Mouse (Mus musculus): ENCODE results near the gene Ubn1.
A peak's percentile ranks its signal among the peaks of the same experiment; 100 is the strongest.

The Ubn1 gene

DNA sequence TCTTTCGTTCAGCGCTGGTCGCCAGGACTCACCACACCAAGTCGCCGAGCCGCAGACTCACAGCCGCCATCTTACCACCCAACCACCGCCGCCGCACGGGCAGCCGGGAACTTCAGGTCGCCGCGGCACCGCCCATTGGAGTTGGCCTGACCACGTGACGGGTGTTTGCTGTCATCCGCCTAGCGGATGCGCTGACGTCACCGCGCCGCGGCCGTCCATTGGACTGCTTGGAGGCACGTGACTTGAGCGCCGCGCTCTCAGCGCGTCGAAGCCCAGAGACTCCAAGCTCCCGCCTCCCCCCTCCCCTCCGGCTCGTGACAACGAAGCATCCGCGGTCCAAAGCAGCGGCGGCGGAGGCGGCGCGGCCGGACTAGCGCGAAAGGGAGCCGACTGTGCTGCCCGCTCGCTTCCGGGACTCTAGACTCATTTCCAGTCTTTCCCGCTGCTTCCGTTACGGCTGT, at the start of gene Ubn1, which contains the start of gene Glyr1:
Ubn1 (plus strand) TSS at position 284 of the 461 bp plus-strand sequence.
Glyr1 (minus strand) TSS at position 90 of the 461 bp plus-strand sequence.
- DNase-seq (ENCODE audit: low spot score in 2 of 2): peak; percentile 98 to 100

DNA sequence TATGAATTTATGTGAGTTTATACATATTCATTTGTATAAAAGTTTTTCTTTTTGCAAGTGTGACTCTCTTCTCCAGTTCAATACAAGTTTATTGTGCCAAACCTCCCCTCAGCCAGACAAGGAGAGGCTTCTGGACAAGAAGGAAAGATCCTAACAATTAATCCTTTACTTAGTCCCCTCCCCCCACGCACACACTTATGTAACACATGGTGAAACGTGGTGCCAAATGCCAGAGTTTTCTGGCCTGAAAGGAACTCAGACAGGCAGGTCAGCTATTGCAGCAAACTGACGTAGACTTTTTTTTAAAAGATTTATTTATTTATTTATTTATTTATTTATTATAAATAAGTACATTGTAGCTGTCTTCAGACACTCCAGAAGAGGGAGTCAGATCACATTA, 49.2 kb upstream of the Ubn1 start:
- no peak for DNase-seq (ENCODE audit: low spot score in 2 of 2)

DNA sequence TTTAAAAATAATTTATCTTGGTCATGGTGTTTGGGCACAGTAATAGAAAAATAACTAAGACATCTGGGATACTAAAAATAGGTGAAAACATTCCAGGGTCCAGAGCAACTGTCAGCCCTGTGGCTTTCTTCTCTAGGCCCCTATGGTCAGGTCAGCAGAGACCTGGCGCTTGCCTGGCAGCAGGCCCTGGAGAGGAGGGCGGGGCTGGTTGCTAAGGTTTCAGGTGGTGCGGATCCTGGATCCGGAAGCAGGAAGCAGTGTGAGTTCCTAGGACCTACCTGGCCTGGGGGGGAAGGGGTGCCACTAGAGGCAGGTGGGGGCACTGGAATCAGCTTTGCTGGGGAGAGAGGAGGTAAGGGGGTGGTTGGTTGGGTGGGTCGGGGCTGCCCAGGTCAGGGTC, 42.8 kb upstream of the Ubn1 start, which contains the start of gene Smim22:
Smim22 (plus strand) TSS at position 222 of the 400 bp plus-strand sequence.
- DNase-seq (ENCODE audit: low spot score in 2 of 2): no peak

DNA sequence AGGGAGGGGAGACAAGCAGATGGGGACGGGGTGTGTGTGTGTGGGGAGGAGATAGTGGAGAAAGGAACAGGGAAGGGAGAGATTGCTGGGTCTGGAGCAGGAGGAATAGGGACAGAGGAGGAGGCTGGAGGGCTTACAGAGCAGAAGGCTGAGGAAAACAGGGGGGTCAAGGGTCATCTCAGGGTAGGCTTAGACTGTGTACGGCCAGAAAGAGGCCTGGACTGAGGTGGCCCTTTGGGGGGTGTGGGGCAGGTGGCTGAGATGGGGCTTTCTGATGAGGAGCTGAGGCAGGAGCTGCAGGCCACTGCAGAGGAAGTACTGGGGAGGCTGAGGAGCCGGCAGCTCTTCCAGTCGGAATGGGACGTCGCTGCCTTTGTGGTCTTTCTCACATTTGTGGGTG, 42.4 kb upstream of the Ubn1 start:
- DNase-seq (ENCODE audit: low spot score in 2 of 2): no peak

DNA sequence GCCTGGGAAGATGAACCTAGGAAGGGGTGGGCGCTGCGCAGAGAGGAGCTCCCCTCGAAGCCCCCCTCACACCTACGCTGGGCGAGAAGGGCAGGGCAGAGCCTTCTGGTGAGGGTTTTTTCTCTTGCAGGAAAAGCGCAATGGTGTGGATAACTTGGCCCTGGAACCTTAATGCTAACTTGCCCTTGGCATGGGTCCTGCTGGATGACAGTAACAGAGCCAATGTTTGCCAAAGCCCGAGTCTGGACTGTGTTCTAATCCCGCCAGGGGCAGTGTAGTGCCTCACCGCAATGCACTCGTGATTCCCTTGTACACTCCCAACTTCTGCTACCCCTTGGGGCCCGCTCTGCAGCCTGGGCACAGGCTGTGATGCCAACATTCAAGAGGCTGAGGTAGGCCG, 41.8 kb upstream of the Ubn1 start:
- no peak for DNase-seq (ENCODE audit: low spot score in 2 of 2)

DNA sequence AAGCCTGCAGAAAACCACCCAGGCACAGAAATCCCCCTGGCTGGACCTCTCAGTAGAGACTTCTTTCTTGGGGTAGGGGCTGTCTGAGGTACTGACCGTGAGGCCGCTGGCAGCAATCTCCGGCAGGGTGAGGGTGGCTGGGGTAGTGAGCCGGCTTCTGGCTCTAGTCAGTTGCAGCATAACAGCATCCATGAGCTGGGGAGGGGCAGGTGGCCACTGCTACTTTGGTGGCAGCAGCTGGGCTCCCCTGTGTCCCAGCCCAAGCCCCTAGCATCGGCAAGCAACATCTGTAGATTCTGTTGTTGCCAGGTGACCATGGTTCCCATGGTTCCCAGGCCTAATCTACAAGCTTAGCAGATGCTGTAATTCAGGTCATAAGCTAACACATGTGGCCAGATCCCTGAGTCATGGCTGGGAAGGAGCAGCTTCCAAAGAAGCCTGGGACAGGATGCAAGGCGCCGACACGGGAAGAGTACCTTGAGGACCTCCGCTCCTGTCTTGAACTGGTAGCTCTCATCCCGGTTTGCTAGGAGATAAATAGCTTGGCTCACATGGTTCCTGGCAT, 39.4 kb upstream of the Ubn1 start:
- DNase-seq (ENCODE audit: low spot score in 2 of 2): no peak

DNA sequence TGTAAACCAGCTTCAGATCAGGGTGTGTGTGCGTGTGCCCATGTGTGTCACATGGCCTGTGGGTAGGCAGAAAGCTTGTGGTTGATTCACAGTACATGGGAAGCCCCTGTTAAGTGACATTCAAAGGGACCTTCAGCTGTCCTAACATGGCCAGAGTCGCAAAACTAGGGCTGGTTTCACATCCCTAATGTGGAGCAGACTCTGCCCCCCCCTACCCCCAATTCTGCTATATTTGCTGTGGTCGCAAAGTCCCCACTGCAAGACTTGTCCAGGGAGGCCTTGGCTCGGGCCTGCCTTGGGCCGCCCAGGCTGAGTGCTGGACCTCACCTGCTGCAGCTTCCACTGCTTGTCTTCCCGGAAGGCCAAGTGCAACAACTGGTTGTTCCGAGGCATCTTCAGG, 38.6 kb upstream of the Ubn1 start:
- no peak for DNase-seq (ENCODE audit: low spot score in 2 of 2)

DNA sequence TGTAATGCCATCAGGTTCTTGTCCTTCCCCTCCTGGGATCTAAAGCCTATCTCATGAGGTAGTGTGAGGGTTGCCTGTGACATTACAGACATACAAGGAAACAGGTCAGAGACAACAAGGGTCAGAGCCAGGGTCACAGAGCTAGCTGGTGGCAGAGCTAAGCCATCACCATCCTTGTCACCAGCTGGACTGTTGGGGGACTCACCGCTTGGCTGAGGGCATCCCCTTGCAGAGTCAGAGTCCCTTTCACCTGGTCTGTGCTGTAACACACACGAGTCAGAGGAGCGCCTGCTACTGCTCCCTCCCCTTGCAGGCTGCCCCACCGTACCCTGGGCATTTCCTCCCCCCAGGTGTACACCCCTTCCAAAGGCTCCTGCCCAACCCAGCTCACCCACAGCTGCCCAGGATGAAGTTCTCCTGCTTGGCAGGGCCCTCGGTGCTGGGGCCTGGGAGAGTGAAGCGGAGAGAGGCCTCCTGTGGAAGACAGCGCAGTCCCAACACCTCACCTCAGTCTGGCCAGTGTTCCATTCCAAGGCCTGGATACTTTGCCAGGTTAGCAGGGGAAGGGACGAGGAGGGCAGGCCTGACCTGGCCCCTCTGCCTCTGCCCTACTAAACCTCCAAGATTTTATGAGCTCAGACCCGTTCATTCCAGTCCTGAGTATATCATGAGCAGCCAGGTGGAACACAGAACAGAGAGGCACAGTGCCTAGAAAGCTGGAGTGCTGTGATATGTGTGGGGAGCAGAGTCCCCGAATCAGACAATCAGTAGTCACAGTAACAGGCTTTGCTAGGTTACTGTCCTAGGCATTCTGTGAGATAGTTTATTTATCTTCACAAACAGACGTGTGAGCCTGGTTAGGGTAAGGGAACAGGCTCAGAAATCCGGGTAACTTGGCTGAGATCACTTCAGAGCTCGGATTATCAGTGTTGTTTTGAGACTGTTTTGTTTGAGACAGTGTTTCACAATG, 37.5 kb upstream of the Ubn1 start:
- peak in 1 of 2 experiments; percentile 28 for DNase-seq (ENCODE audit: low spot score in 2 of 2)

DNA sequence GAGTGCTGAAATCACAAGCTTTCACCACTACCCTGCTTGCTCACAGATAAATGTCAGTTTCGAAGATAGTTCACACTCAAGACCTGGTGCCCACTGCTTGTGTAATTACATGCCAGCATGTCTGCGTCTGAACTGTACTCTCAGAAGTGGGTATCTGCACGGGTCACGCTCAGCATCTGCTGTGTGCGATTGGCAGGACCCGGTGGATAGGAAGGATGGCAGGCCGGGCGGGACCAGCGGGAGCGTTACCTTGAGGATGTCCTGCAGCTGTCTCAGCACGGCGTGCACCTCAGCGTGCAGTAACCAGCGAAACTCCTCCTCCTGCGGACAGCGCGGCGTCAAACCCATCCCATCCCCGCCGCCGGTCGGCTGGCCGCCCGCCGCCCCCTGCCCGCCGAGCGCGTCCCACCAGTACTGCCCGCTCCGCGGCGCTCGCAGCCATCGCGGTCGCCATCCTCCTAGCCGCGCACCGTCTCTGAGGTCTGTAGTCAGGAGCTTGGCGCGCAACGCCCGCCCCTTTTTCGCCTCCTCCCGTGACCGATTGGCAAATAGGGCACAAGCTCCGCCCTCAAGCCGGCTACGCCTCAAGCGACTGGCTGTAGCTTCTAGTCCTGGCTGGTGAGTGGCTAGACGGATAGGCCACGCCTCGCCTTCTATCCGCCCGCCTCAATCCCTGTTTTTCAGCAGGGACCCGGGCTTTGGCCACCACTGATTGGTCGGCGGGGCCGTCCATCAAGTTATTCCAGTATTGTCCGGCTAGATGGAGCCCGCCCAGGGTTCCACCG, 36.6 kb upstream of the Ubn1 start, which contains the start of gene Rogdi:
Rogdi (minus strand) TSS at position 500 of the 785 bp plus-strand sequence.
- peak; percentile 98 to 99 for DNase-seq (ENCODE audit: low spot score in 2 of 2)

DNA sequence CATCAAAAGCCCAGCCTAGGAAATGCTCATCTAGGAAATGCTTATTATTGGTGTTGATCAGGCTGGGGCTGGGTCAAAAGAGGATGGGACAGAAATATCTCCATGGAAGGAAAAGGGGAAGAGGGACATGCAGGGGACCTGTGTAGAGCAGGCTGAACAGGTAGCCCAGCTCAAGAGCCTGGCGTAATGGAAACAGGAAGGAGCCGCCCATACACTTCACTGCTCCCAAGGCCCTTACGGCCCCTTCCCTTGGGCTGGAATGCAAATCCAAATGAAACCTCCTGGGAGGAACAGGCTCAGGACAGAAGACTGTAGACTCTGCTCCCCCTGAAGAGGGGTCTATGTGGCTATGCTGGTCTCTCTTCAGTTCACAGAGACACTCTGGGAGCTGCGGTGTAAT, 35.3 kb upstream of the Ubn1 start:
- DNase-seq (ENCODE audit: low spot score in 2 of 2): no peak

DNA sequence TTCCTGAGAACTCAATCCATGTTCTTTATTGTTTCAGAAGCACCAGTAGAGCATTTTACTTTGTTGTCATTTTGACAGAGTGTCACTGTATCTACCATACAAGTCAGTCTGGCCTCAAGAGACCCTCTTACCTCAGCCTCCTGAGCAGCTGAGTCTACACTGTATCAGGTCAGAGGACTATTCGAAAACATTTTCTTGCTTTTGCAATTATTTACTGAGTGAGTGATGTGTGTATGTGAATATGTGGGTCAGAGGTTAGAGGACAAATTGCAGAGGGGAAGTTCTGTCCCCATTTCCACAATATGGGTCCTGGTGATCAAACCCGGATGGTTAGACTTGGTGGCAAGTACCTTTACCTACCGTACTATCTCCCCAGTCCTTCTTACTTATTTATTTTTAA, 25.8 kb upstream of the Ubn1 start:
- no peak for DNase-seq (ENCODE audit: low spot score in 2 of 2)

DNA sequence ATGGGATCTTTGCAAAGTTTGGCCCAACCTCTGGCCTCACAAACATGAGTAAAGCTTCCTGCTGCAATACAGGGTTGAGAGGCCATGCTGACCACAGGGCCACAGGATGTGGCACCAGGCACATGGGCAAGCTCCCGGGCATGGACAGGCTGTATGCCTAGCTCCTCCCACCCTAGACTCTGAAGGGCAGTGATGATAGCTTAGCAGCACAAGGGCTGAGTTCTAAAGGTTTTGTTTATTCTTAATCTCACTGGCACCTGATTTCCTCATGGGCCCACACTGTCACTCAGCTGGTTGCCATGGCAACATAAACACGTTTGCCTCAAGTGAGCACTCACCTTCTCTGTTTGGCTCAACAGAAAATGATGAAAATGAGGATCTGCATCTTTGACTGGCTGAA, 20.0 kb upstream of the Ubn1 start:
- DNase-seq (ENCODE audit: low spot score in 2 of 2): no peak

DNA sequence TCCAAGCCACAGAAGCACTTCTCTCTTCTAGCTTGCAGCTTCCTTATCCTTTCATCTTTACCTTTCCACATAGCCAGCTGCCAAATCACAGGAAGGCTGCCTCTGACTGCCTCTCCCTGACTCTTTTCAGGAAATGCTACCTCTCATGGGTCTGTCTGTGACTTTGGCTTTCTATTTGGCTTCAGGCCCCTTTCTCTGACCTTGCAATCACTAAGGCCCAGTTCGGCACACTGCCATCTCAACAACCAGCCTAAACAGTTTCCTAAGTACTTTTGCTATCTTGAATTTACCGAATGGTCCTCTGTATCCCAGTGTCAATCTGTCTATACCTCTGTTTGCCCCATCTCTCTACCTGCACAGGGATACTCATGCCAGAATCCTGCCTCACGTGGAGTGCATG, 14.3 kb upstream of the Ubn1 start:
- DNase-seq (ENCODE audit: low spot score in 2 of 2): no peak

DNA sequence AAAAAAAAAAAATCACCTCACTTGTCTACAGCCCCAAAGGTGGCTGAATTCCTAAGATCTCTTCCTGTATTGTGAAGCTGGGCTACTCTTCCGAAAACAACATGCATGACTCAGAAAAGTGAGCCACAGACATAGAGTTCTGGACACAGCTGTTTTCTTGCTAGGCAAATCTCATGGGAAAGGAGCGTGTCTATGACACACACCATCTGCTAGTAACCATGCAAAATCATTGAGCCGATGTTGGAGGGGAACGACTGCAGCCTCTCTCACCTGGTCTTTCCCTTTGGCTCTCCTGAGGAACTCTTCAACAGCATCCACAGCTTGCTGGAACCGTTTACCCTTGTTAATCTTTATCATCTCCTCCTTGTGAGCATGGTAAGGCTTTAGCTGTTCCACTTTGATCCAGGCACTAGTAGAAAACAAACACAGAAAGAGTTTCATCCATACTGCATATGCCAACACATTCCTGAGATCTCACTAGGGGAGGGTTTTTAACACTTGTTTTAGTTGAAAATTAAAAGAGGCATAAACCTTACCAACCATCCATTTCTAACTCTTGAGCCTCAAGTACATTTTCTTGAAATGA, 13.1 kb upstream of the Ubn1 start:
- DNase-seq (ENCODE audit: low spot score in 2 of 2): no peak

DNA sequence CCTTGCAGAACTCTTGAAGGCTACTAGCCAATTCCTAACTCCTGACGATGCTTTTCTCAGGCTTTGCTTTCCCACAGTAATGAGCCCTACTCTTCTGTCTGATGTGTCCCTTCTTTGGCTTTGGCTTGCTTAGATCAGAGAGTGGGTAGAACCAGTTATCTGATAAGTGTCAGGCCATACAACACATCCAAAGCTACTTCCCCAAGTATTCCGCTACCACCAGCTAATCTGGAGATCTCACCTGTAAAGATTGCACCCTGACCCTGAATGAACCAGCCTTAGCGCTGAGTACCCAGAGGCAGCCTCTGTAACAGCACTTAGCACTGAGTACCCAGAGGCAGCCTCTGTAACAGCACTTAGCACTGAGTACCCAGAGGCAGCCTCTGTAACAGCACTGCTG, 4.5 kb upstream of the Ubn1 start:
- no peak for DNase-seq (ENCODE audit: low spot score in 2 of 2)

DNA sequence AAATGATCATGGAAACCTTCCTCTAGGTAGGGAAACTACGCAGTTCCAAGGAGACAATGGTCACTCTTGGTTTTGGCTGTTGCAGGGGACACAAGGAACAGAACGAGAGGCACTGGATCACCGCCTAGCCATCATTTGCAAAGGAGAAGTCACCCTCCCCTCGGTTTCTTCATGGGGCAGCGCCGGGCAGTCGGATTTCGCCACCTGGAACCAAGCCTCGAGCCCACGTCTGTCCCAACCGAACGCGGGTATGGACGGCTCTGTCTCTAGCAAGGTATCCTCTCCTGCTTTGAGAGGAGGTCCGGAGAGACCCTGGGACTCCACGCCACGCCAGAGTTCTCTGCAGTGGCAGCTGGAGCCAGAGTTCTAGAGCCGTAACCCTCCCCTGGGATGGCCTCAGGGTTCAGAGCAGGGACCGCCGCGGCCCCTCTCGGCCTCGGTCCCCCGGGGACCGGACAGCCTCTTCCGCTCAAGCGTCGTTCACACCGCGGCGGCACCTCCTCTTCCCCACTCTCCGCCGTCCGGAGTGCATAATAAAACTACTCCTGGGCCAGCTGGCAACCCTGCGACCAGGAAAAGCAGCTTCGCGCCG, 579 bp upstream of the Ubn1 start:
- peak in 1 of 2 experiments; percentile 14 for DNase-seq (ENCODE audit: low spot score in 2 of 2)

DNA sequence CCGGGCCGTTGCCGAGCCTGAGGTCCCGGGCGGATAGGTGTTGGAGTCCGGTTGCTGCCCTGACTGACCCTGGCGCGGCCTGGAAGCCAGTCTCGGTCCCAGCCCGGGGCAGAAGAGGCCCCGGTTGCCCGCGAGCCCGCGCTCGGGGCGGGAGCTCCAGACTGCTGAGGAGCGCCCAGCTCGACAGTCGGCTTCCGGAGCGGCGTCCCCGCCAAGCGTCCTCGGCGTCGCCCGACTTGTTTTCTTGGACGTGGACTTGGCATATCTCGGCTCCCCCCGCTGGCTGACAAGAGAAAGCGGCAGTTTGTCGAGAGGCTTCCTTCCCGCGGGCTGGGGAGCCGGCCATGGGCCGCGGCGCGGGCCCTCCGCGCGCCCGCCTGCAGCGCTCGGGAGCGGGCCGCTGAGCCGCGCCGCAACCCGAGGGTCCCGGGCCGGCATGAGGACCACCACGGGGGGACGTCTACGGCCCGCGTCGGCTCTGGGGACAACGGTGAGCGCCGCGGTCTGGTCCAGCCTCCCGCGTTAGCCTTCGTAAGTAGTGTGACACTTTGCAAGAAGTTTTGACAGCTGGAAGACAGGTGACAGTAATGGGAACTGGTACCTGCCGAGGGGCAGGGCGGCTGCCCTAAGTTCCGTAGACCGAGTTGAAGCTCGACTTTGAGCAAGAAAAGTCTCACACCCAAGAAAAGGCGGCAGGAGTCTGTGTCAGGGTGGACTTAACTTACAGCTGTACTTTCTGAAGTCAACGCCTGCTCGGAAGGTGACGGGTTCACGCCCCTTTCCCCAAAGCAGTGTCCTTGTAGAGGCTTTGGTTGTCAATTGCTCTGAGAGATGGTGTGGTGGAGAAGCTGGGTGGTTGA, 624 bp downstream of the Ubn1 start:
- peak; percentile 77 for DNase-seq (ENCODE audit: low spot score in 2 of 2)

DNA sequence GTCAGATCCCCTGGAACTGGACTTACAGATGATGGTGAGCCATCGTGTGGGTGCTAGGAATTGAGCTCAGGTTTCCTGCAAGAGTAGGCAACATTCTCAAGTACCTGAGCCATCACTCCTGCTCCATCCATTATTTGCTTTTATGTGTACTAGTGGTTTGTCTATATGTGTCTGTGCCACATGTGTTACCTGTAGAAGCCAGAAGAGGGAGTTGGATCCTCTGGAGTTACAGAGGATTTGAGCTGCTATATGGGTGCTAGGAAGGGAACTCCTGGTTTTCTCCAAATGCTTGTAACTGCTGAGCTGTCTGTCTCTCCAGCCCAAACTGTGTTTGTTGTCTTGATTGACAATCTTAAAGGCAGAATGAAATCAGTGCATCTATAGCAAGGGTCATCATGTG, 8.3 kb downstream of the Ubn1 start:
- DNase-seq (ENCODE audit: low spot score in 2 of 2): no peak

DNA sequence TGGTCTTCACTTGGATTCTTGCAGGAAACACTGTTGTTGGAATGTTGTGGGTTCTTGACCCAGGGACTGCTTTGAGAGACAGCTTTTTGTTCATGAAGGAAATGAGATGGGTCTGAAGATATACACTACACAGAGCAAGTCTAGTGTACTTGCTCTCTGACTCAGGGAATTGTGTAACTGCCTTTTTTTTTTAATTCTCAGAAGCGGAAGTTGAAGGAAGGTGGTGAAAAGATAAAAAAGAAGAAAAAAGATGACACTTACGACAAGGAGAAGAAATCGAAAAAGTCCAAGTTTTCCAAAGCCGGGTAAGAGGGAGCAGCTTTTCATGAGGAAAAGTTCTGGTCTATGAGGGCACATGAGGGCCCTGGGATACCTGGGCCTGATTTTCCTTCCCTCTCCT, 13.6 kb downstream of the Ubn1 start:
- no peak for DNase-seq (ENCODE audit: low spot score in 2 of 2)

DNA sequence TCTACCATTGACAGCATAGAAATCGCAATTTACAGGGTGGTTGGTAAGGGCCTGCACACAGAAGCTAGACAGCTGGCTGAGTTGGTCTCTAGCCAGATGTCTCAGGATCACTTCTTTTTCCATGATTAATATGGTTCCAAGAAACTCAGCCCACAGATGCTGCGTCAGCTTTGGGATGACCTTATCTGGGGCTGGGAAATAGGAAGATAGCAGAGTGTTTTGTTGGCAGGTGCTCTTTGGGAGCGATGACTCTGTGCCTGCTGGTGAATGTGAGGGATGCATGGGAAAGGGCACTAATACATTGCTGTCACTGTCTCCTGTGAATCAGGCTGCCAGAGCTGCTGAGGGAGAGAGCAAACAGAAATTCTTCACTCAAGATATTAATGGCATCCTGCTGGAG, 20.5 kb downstream of the Ubn1 start:
- DNase-seq (ENCODE audit: low spot score in 2 of 2): peak; percentile 33 to 47

Measured in frontal cortex, postnatal 36 days (tissue).